Mouse (Mus musculus) spleen, adult 2 months (tissue): Measurements from ENCODE around the gene Usp22.

Source experiments
- CTCF ChIP-seq: fragments of 200-500 bp; IDR thresholded peaks from 2 replicates; pipeline ENCODE4 v1.5.1; 2011; ENCODE audit warnings: mild to moderate bottlenecking, inconsistent platforms; ENCODE audit not compliant: insufficient read depth, insufficient read length, insufficient replicate concordance; ENCODE audit errors: extremely low read depth
- POLR2A ChIP-seq: fragments of 200-500 bp; IDR thresholded peaks from 2 replicates; pipeline ENCODE4 v1.6.1; 2011; ENCODE audit warnings: low read depth, low read length, inconsistent platforms

- TF ChIP-seq CTCF = peak; percentile 91
- TF ChIP-seq POLR2A = no peak
Measured at GRCm38 (mm10) chr11:61193392-61193791, 18.5 kb upstream of the Usp22 start.
